Mouse (Mus musculus): ENCODE data around the gene Tiam1.

DNA sequence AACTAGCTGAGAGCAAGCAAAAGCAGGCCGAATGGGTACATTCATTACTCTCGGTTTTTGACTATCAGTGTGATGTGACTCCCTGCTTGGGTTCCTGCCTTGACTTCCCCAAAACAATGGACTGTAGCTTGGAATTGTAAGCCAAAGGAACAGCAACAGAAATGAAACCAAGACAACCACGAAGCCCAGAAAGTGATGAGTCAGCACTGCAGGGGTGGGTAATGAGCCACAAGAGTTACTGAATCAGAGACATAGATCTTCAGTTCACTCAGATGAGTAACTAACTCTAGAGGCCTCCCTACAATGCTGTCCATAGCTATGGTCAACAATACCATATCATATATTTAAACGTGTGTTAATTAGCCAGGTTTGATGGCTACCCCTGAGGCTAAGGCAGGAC is 259.7 kb downstream of the Tiam1 start:
- TF ChIP-seq CTCF (IDR thresholded peaks at IDR 0.05; ENCODE audit: borderline replicate concordance, extremely low read depth, insufficient read depth, insufficient read length) (no peak), POLR2A (IDR thresholded peaks at IDR 0.05; ENCODE audit: borderline replicate concordance, extremely low read depth, insufficient read depth, insufficient read length, poor library complexity, severe bottlenecking) (no peak)

Measured in brain, embryonic 14.5 days (tissue).